Mouse (Mus musculus) lung, postnatal 14 days (tissue): ENCODE data around the gene Ltbp3.
A peak's percentile ranks its signal among the peaks of the same experiment; 100 is the strongest.

Experiments
- DNase-seq: peaks from one replicate; pipeline ENCODE4 v3.0.0; 2021

Ltbp3 gene

DNA sequence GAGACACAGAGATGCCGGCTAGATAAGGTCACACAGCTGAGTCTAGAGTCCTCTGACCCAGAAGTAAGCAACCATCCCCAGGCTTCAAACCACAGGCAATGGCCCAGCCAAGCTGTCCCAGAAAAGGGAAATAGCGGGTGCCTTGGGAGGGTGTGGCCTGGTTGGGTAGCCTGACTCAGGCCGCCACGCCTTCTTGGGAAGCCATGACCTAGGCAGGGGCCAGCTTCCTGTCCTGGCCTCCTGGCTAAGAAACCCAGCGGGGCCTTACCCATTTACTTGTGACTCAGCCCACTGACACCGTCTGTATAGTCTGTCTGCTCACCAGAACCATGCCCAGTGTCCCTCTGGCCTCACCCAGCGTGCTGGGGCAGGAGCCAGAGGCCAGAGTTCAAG is 16.2 kb upstream of the Ltbp3 start:
- DNase-seq = peak; percentile 70

DNA sequence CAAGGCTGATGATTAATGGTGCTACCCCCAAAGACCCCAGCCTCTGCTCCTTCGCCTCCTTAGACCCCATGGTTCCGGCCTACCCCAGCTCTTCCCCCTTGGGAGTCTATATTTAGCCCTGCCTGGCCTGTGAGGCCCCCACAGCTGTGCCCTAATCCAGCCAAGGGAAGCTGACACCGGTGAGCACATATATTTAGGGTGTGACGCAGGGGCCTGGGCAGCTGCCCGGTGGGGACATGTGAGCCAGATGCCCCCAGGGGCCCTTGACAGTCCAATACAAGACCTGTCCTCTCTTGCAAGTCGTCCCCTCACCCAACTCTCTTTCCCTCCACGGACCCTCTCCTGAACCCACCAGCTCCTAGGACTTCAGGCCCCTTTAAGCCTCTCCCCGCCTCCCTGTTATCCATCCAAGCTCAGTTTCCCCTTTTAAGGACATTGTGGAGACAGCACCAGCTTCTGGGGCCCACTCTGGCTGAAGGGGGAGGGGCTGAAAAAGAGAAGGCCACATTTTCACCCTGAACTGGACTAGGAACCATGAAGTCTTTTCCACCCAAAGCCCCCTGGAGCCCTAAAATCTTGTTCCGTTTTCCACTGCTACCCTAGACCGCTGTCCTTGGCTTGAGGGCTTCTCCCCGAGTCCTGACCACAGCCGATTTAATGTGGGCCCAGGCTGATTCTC is 15.5 kb upstream of the Ltbp3 start:
- peak; percentile 28 for DNase-seq

DNA sequence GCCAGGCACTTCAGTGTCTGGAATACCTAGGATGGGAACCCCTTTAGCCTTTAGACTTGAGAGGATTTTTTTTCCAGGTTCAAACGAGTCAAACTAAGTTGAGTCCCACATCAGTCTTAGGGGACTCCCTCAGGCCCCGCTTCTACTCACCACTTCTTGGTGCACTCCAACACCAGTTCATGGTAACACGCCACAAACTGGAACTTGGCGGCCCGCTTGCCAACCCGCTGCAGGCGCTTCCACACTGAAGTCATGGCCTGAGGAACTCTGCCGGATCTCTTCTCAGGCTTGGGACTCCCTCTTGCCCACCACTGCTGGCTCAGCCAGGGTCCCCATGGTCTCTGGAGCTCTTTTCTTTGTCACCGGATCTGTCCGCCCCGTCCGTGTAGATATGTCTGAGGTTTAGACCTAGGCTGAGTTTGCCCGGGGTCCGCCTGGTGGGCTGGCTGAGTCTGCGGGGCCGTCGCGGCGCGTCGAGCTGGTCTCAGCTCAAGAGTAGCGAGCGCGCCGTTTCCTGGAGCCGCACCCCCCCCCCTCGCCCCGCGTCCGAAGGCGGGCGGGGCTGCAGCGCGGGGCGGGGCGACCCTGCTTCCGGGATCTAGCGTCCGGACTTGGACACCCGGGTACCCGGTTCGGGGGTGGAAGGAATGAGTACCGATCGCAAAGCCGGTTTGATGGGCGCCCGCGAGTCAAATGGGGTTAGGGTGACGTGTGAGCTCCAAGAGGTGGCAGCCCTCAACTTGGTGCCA is 14.8 kb upstream of the Ltbp3 start, which contains the start of gene Ehbp1l1:
Gene Ehbp1l1 (minus strand): TSS at position 551 of the 749 bp plus-strand sequence.
- peak; percentile 83 for DNase-seq

DNA sequence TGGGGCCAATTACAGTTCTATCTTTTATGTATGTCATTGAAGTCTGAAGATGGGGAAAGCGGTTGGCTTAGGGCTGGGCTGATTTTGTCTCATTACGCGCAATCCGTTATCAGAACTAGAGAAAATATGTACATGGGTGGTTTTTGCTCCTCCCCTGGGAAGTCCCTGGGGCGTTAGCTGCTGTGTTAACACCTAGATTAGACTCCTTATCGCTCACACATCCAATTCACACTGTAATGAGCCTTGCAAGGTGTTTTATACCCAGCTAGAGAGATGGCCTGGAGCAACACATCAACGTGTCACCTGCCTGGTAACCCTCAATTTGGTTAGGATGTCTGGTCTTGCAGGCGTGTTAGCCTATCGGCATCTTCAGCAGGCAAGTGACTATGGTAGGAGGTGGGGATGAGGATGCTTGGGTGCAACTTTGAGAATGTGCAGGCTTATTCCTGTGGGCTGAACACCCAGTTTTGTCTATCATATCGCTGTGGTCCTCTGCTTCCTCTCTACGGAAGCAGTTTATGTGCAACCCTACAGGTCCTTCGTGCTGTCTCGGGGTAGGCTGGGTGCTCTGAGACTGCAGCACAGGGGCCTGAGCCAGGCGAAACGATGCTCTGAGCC is 13.6 kb upstream of the Ltbp3 start:
- DNase-seq = no peak

GRCm38 (mm10) chr19:5727701-5728100 is 13.0 kb upstream of the Ltbp3 start:
- DNase-seq = peak; percentile 93

DNA sequence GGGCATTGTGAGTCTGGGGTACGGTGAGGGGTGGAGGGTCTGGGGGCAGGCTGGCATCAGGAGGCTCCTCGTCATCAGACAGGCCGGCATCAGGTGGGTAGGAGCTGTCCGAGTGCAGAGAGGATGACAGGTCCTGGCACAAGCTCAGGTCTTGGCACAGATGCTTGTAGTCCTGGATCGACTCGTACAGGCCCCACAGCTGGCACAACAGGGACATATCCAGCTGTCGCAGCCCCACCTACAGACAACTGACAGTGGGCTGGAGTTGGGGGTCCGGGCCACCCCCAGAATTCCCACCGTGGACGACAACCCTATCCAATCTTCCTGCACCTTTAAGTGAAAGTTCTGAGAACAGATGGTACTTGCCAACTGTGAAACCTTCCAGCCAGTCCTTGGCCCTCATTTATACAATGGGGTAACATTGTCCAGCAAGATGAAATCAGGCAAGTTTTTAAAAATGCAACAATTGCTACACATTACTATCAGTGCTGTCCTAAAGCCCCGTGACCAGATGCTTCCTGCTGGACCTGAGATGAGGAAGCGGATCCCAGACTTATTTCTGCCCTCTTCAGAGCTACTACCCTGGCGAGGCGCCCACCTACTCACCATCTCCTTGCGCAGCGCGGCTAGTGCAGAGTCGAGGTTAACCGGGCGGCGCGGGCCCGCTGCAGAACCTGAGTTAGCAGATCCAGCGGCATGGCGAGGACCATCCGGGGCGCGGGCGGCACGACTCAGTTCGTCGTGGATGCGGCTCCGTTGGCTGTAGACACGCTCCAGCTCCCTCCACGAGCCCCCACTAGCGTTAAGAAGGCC is 11.9 kb upstream of the Ltbp3 start:
- DNase-seq = peak; percentile 66

DNA sequence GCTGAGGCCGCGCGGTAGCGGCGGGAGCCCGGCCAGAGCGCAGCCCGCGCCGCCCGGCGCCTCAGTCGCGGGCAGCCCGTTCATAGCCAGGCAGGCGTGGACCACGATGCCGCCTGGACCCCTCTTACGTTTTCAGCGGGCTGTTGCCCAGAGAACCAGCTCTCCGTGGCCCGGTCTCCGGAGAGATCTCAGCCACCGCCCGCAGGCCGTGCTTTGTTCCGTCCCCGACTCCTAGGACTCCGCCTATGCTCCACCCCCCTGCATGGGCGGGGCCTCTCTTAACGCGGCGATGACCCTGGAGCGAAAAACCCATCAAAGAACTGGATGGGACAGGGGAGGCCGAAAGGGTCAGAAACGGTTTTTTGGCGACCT is 11.3 kb upstream of the Ltbp3 start, which contains the start of gene Fam89b:
Gene Fam89b (minus strand): TSS at position 210 of the 372 bp plus-strand sequence.
- DNase-seq = peak; percentile 93

- DNase-seq = no peak
Measured at GRCm38 (mm10) chr19:5730314-5731186, 10.2 kb upstream of the Ltbp3 start.

DNA sequence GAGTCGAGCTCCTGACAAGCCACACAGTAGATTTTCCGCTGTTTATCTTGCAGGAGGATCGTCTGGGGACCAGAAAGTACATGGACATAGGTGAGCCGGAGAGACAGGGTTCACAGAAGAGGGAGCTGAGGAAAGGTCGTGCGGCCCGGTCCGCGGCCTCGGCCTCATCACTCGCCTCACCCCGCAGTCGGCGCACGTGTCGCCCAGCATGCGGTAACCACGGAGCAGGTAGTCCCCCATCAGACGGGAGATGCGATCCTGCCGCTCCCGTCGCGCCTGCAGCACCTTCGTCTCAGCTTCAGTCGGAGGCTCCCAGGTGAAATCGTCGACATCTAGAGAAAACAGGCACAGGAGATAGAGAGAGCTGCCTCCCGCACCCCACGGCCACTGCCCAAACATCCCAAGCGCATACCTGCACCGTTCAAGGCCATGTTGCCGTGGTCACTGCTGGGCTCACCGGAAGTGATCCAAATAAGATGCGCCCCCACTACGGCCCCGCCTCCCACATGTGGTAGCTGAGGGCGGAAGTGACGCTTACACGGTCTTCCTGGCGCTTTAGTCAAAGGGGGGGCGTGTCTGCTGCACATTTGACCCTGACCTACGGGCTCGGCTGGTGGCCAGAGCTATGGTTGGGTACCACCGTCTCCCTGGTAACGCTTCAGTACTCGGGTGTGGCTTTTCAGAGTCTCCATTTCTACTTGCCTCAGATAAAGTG is 9.3 kb upstream of the Ltbp3 start:
- peak; percentile 94 for DNase-seq

- no peak for DNase-seq
Measured at GRCm38 (mm10) chr19:5734325-5734724, 6.4 kb upstream of the Ltbp3 start.

- no peak for DNase-seq
Measured at GRCm38 (mm10) chr19:5739446-5739845, 1.3 kb upstream of the Ltbp3 start.

GRCm38 (mm10) chr19:5741641-5742240 is 1.0 kb downstream of the Ltbp3 start:
- DNase-seq = peak; percentile 87

DNA sequence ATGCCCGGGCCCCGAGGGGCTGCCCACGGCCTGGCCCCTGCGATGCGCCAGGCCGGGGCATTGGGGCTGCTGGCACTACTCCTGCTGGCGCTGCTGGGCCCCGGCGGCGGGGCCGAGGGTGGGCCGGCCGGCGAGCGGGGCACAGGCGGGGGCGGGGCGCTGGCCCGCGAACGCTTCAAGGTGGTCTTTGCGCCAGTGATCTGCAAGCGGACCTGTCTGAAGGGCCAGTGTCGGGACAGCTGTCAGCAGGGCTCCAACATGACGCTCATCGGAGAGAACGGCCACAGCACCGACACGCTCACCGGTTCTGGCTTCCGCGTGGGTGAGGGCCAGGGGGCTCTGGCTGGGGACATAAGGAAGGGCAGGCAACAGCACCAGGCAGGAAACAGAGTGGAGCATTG is 1.5 kb downstream of the Ltbp3 start:
- no peak for DNase-seq

- DNase-seq = no peak
Measured at GRCm38 (mm10) chr19:5743576-5743975, 2.9 kb downstream of the Ltbp3 start.

- no peak for DNase-seq
Measured at GRCm38 (mm10) chr19:5745756-5746710, 5.3 kb downstream of the Ltbp3 start.

- no peak for DNase-seq
Measured at GRCm38 (mm10) chr19:5746907-5747363, 6.2 kb downstream of the Ltbp3 start.

- DNase-seq = no peak
Measured at GRCm38 (mm10) chr19:5749476-5749875, 8.8 kb downstream of the Ltbp3 start.

DNA sequence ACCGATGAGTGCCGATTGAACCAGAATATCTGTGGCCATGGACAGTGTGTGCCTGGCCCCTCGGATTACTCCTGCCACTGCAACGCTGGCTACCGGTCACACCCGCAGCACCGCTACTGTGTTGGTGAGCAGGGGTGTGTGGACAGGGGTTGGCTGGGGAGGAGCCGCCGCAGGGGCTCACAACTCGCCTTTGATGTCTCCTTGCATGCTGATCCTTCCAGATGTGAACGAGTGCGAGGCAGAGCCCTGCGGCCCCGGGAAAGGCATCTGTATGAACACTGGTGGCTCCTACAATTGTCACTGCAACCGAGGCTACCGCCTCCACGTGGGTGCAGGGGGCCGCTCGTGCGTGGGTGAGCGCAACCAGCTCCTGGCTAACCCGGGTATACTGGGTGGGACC is 10.2 kb downstream of the Ltbp3 start:
- no peak for DNase-seq

DNA sequence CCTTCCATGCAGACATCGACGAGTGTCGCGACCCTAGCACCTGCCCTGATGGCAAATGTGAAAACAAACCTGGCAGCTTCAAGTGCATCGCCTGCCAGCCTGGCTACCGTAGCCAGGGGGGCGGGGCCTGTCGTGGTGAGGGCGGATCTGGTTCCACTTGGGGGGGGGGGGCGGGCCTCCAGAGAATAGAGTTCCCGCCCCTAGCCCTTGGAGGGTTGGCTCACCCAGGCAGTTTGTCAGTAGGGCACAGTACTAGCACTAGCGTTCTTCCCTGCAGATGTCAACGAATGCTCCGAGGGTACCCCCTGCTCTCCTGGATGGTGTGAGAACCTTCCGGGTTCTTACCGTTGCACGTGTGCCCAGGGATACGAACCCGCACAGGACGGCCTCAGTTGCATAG is 11.0 kb downstream of the Ltbp3 start:
- peak; percentile 63 for DNase-seq
